Mouse (Mus musculus): ENCODE results near the gene Arhgap25.
"Not testable (repeated sequence)": the region's sequence is repeated elsewhere in the genome, so short reads cannot be mapped to it uniquely, and the experiment has no call there.

Arhgap25 gene

DNA sequence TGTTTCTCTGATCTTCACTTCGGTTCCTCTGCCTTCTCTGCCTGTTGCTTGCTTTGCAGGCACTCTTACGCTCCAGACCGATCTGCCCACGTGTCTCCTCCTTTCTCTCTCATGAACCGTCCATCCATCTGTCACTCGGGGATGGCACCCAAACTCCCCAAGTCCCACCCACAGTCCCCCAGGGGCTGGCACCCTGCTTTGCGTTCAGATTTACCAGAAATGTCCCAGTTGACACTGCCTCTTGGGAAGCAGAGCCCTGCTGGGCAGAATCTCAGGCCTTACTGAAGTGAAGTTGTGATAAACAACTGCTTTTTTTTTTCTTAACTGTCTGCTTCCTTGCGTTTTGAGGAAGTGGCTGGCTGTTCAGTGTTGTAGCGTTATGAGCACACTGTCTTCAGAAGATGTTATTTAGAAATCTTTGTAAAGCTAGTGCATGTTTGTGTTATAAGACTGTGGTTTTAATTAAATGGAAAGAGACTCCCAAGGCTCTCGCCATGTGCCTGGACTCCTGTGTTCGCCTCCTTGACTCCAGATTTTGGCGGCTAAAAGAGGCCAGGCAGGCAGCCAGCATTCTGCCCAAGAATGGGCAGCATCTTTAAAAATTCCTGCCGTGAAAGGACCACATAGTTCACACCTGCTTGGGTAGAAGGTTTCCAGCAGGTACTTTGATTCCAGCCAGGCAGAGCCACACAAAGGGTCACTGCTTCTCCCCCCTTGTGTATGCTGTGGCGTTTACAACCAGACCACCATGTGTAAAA, at the start of gene Arhgap25:
Arhgap25 (minus strand) TSS at position 307 of the 758 bp plus-strand sequence.
- DNase-seq = no peak

DNA sequence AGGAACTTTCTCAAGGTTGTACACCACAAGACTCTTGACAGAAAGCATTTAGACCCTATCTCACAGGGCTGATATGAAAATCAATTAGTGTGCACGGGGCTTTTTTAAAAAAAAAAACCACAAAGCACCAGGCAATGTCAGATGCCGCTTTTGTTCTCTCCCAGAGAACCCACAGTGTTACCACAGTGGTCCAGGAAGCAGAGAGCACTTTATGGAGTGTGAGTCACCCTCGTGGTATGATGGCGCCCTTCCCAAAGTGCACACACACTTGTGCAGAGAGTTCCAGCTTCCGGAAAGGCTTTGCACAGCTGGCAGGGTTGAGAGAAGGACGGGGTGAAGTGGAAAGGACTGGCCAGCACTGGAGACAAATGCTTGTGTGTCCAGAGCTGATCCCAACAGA, 49.4 kb upstream of the Arhgap25 start:
- DNase-seq = no peak

DNA sequence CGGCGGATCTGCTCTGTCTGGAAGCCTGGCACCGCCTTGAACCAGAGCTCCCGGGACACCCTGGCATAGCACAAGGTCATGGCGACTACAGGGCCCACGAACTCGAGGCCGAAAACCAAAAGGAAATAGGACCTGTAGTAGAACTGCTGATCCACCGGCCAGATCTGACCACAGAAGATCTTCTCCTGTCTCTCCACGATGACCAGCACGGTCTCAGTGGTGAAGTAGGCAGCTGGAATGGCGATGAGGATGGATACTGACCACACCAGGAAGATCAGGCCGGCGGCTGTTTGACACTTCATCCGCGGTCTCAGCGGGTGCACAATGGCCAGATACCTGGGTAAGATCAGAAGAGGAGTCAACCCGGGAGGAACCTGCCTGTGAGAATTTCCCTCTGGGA, 48.5 kb upstream of the Arhgap25 start:
- DNase-seq = no peak

DNA sequence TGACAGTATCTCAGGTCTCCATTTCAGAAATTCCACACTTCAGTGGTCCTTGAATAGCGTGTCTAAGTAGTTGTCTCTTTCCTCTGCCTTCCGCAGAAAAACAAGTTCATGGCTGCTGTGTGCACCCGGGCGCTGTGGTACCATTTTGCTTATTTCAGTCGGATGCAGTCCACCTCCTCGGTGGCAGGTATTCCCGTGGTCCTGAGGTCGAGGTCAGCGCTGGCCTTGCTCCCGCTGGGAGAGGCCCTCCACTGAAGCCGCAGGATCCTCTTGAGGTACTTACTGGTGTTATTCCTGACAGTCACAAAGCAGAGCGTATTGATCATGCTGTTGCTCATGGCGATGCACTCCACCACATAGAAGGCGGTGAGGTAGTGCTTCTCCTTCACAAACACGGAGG, 48.0 kb upstream of the Arhgap25 start:
- no peak for DNase-seq

DNA sequence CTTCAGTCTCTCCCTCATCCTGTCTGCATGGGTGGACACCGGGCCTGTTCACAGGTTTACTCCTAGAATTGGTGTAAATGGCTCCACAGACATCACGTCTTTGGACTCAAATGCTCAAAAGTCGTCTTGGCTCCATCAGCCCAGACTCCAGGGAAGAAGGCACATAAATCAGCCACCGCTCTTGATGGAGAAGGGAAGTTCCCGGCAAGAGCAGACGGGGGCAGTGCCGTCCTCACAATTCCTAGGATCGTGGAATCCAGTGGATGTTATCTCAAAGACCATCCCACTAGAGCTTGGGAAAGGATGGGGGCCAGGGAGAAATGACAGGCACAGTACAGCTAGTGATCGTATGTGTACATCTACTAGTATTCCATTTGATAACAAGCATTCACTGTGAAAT, 45.2 kb upstream of the Arhgap25 start:
- DNase-seq = no peak

DNA sequence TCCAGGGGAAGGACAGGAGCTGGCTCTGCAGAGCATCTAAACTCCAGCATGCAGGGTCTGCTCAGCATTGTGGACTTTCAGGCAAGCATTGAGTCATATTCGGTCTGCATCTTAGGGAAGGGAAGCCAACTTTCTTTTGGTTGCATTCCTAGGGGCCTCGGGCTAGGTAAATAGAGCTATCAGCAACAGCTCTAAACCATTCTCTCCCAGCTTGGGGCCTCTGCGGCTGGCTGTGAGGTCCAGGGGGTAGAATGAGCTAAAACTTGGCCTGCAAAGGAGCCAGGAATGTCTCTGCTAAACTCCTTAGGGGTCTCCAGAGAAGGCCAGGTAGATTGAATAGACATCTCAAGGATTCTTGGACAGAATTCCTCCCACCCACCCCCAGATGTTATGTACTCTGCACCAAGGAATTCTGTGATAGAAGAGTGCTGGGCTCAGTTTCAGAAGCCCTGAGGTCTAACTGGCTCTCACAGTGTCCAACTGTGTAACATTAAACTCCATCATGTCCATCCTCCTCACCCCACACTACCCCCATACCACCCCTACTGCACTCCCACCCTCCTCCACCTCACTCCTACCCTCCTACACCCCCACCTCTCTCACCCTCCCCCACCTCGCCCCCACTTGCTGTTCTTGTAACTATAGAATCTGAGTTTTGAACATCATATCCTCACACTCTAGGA, 43.7 kb upstream of the Arhgap25 start:
- DNase-seq = no peak

DNA sequence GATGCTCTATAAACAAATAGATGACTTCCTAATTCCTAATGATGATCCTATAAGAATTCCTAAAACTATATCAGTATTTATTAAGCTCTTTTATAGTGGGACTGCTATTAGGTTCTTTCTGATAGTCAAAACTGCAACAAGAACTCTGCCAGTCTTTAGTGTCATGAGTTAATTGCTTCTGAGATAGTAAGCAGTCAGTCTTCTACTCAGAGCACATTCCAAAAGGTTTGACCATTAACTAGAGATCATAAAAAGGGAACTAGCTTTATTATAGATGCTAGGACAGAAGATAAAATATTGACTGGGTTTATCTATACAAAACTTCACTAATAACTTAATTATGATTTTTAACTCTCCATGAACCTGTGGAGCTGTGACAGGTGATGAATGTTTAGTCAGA, 38.8 kb upstream of the Arhgap25 start:
- DNase-seq = not testable (repeated sequence)

DNA sequence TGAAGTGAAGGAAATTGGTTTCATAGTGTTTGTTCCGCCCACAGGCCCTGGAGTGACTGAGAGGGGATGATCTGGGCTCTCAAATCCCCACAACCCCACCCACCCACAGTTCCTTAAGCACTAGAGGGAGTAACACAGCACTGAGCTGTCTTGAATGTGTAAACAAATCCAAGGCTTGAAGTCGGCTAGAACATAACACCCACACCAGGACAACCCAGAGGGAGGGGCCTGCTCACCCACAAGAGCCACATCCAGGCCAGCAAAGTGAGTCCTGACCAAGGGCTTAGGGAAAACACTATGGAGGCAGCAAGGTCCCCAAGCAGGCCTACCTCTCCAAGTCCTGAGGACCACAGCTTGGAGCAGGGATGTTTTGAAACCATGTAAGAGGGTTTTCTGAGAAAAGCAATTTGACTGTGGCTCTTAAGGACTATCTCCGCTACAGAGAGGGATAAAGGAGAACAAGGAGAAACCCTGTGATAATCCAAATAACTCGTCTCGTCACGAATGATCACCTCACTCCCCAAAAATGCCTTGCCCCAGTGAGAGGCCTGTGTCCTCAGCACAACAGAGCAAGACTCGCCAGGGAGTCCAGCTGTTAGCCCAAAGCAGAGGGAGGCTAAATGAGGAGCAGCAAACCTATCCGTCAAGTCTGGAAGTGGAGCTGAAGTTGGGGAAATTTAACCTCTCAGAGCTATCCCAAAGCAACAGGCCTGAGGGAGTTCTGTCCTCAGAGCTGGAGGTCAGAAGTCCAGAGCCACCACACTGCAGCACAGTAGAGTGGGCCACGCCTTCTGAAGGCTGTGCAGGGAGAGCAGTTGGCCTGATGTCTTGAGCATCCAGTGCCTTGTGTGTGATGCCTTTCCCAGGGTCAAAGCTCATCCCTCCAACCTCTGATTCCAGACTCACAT, 34.9 kb upstream of the Arhgap25 start:
- no peak for DNase-seq

DNA sequence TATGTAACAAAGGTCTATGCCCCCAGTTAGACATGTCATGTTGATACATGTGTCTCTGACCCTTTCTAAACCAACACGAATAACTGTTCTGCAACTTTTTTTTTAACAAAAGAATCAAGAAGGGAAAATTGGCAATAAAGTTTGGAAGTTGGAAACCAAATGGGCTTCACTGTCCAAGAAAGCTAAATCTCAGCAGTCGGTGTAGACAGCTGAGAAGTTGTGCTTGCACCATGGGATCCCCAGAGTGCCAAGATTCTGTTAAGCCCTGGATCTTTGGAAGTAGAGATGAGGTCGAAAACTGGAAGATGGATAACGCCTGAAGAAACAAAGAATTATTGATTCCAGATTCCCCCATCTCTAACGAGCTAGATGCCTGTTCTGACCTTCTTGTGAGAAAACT, 32.1 kb upstream of the Arhgap25 start:
- DNase-seq = no peak

DNA sequence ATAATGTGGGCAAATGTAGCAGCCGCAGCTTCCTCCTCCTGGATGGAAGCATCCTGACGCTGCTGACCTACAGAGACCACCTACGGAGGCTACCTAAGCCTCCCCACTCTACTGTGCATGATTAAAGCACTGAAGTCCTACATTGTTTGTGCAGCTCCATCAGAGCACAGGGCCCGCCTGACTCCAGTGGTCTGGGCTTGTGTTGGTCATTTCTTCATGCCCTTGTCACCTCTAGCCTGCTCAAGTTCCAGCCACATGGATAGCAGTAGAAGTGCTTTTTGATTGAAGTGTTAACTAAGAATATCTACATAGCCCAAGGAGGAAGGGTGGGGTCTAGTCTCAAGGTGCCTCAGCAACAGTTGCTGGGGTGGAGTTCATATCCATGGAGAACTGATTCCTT, 31.3 kb upstream of the Arhgap25 start:
- DNase-seq = no peak

DNA sequence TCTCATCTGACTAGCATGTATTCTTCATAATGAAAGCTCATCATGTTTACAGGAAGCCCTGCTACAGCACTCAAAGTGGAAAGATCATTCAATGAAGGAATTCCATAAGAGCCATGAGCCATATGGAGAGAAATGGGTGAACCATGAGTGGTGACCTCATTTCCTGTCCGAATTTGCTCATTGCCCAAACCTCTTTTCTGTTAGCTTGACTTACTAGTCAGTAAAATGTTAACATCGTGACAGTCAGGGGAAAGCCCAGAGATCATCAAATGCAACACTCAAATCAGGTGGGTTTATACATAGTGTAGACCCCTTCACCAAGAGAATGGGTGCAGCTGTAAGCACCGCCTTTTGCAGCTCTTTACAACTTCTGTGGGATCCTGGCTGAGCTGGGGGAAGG, 20.7 kb upstream of the Arhgap25 start:
- no peak for DNase-seq

DNA sequence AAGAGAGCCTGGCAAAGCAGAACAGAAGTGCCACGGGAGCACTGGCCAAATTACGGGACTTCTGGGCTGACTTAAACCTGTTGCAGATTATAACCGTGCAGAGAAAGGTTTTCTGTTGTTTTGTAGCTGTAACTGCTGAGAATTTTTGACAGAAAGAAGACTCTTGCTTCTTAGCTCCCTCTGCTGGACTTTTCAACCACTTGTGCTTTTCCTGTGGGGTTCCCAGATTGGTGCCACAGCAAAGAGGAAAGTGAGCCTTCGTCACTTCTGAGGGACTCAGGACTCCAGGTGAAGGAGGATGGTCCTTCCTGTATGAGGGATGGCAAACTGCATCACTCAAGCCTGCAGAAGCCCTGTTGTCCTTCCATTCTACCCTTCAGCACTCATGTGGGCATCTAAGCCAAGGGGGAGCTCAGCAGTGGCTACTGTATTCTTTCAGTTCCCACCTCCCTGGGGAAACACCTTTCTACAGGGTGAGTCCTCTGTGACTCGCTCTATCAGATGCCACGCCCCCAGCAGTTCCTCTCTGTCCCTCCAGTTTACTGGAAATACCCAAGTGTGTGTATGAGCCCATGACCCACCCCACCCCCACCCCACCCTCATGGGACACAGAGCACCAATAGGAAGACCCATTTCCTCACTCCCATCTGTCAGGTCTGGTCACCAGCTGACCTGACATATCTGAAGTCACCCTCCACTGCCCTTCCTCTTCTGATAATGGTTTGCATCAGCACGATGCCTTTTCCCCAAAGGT, 19.2 kb upstream of the Arhgap25 start:
- no peak for DNase-seq

DNA sequence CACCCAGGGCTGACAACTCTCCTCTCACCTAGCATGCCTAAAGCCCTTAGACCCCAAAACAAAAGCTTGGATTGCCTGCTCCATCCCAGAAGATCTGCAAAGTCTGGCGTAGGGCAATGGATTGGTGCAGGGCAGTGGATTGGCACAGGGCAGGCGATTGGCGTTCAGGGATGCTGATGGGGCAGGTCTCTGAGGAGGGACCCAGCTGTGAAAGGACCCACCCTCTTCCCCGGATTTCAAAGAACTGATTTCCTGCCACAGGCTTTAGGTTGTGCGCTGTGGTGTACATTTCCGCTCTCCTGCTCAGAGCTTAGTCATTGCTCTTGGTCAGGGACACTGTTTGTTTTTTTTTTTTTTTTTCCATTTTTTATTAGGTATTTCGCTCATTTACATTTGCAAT, 14.8 kb upstream of the Arhgap25 start:
- no peak for DNase-seq

DNA sequence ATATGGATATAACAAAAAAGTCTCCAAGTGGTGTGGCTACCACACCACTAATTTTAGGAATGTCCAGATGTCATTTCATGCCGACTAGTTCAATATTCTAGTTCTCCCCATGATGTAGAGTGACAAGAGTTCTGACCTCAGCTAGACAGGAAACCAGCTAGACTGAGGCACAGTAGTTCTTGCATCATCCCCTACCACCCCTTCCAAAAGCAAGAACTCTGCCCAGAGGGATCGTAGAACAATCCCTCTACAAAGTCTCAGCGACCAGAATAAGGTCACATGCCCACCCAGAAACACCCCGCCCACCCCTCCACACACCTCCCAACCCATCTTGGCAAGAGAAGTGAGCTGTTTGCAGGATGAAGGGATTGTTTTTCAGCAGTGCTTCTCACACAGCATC, 14.4 kb upstream of the Arhgap25 start:
- DNase-seq = no peak

DNA sequence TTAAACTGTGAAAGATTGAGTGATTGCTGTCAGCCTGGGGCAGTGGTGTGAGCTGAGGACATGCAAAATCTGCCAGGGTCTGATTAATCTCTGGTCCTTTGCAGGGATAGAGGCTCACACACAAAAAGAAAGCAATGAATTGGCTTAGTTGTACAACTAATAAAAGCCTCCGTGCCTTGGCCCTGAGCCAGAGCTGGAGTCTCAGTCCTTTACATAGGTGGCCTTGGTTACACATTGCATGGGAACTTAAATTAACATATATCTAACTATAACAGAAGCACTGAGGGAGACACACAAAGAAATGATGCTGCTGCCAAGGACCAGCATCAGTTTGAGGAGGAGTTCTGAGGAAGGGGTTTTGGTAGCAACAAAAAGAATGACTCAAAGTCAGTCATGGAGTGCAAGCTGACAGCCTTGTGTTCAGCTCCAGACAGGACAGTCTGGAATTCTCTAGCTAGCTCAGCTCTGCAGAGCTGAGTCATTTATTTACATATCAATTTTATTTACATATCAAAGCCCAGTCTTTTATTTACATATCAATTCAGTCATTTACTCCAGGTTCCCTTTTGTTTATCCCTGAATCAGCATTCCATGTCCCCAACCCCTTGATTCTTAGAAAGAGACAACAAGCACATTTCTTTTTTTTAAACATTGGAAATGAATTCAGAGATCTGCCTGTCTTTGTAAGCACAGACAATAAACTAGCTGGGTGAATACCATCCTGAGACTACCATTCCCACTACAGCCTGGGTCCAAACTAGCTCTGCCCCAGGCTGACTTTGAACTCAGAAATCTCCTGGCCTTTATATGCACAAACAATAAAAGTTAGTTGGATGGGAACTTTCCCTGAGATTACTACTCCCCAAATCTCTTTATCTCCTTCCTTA, 12.5 kb upstream of the Arhgap25 start:
- no peak for DNase-seq

DNA sequence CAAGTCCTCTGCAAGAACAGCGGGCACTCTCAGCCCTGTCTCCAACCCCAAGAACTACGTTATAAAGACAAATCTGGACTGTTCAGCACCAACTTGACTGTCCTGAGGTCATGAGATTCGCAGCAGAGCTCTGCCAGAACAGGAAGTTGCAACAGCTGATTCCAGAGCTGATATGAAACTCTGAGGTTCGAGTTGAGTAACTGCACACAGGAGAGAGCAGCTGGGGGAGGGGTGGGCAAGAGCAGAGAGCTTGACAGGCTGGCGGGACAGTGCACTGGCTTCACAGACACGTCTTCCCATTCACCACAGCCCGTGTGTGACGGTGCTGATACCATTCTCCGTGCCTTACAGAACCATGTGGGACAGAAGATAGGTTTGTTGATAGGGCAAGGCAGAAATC, 9.0 kb upstream of the Arhgap25 start:
- DNase-seq = peak; percentile 24 to 29

DNA sequence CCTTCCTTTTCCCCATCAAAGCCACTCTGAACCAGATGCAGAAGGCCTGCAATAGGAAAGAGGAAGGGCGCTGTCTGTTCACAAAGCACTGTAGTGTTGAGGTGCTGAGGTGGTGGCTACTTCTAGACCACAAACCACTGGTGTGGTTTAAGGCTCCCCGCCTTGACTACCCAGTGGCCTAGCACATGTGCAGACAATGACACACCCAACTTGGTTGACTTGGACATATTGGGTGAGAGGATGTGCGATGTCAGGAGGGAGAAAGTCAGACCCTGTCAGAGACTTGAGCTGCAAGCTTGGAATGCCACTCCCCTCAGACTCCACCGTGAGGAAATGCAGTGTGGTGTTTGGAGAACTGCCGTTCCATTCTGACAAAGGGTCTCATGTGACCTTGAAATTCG, 8.1 kb upstream of the Arhgap25 start:
- DNase-seq = no peak

DNA sequence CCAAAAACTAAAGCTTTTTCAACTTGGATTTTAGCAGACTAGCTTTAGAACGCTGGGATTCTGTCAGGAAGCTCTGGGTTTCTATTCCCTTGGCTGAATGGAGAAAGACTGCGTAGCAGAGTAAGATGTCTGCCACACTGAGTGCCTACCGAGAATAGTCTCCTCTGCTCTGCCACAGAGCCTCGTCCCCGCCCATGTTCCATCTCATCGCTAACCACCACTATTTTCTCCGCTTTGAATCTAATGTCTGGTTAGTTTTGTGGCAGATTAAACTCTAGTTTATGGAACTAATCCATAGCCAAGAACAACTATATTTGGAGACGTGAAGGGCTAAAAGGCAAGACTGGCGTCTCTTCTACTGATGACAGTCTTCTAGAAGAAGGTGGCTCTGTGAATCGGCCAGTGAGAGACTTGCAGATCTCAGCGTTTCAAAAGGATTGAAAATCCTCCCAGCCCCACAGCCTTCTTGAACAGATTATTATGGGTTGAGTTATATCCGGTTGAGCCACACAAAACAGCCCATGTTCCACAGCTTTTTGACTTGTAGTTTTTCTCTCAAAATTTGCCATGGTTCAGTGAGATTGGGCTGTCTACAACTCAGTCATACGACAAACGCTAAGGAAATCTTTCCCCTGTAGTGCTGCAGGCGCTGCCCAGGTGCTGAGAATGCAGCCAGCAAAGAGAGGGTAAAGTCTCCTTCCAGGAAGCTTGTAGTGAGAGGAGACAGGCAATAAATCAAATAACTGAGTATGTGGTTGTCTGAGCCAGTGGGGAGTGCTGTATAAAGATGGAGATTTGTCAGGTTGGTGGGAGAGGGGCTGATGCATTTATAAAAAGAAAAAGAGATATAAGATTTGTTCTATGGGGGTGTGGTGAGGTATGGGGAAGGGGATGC, 5.6 kb upstream of the Arhgap25 start:
- DNase-seq = peak; percentile 34 to 50

DNA sequence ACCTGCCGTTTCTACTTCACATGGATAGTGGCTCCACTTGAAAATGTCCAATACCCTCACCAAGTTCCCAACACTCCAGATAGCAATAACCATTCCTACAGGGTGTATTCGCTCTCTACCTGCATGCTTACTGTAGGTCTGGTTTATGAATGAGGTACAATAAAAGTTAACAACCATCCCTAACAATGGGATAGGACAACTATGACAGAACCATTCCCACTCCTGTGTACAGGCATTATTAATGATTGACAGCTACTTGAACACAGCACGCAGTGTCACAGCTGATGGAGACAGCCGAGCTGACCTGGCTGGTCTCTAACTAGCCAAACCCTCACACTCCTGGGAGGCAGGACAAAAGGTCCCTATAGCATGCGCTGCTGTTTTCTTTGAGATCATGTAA, 4.6 kb upstream of the Arhgap25 start:
- no peak for DNase-seq

DNA sequence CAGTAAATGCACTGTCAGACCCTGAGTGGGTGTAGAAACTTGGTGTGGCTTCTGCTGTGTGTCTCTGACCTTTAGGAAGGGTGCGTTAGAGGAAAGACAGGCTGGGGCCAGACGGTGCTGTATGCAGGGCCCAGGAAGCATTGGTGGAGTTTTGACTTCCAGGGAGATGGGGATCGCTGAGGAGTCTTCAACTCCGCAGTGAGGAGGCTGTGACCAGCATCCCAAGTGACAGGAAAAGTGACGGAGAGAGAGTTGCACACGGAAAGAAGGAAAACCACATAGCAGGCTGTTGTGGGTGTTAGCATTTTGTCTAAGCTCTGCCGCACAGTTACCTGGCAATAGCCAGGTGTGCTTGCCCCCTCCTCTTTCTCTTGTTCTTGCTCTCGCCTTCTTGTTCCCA, 3.2 kb upstream of the Arhgap25 start:
- DNase-seq = no peak

DNA sequence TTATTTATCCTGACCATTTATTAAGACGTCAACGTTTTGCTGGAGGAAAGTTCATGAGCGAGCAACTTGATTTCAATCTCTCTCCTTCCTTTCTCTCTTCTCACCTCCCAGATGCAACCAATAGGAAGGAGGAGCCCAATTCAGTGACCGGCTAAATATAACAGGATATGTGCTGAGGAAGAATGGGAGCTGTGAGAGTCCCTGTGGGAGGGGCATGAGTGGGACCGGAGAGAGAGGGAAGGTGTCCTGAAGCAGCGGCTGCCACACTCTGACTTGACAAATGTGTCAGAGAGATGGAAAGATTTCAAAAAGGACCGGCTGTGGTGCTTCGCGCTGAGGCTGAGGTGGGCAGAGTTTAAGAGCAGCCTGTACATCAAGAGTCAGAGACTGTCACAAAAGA, 2.6 kb upstream of the Arhgap25 start:
- DNase-seq = no peak
